Mouse (Mus musculus): ENCODE measurements around the gene Isyna1. TPM values are rescaled to one million over a fixed set of nuclear protein-coding genes. Genes with fewer than 3 reads are reported as not detected.
A peak's percentile ranks its signal among the peaks of the same experiment; 100 is the strongest.

Isyna1 gene
- polyA plus RNA-seq, 1 experiment from 2014 or later: 69.8 TPM

DNA sequence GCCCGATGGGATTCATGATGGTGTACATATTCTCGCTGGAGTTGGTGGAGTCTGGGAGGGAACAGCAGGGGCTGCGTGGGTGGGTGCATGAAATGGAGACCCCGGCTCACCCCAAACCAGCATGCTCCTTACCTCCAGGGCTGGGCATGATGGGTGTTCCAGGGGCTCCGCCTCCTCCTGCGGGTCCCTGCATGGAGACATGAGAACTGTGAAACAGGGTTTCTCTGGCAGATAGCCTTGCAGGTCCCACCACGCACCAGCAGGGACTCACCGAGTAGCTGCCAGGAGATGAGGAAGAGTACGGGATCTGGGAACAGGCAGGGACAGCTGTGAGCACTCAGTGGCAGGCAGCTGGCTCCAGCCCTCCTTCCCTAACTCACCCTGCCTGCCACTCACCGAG, 4.5 kb downstream of the Isyna1 start:
- H3K27ac ChIP-seq (replicated peaks in 1 of 2; ENCODE audit: control insufficient read depth in 1 of 2, insufficient read depth in 1 of 2, low read depth in 2 of 2, low read length in 2 of 2): no peak overlapping the region
- 27% methylated on average over 10 of the region's 10 CpGs for WGBS
- H3K36me3 ChIP-seq (ENCODE audit: control insufficient read depth, insufficient read depth, low read length): peaks cover 40% of the 10 kb centered on the region
- H3K4me2 ChIP-seq (ENCODE audit: low read length): peak overlapping the region; percentile 91
- H3K27me3 ChIP-seq (ENCODE audit: control insufficient read depth, insufficient read depth, low read length): no peaks in the 10 kb centered on the region
- H3K4me1 ChIP-seq (ENCODE audit: control insufficient read depth in 2 of 2, insufficient read depth in 2 of 2, low read length in 2 of 2): peaks cover 25 to 52% of the 10 kb centered on the region in 2 experiments
- peak overlapping the region; percentile 86 for H3K9ac ChIP-seq (ENCODE audit: low read length)
- H3K9me3 ChIP-seq (ENCODE audit: control insufficient read depth, low read length): no peaks in the 10 kb centered on the region
- peak overlapping the region; percentile 6 to 56; a peak in 3 of 4 replicates for H3K4me3 ChIP-seq (ENCODE audit: control insufficient read depth in 1 of 2, insufficient read depth in 1 of 2, low read depth in 1 of 2, low read length in 2 of 2)
- no peak for ATAC-seq (ENCODE audit: insufficient number of reproducible peaks, insufficient read depth, low FRiP score, low read depth)

DNA sequence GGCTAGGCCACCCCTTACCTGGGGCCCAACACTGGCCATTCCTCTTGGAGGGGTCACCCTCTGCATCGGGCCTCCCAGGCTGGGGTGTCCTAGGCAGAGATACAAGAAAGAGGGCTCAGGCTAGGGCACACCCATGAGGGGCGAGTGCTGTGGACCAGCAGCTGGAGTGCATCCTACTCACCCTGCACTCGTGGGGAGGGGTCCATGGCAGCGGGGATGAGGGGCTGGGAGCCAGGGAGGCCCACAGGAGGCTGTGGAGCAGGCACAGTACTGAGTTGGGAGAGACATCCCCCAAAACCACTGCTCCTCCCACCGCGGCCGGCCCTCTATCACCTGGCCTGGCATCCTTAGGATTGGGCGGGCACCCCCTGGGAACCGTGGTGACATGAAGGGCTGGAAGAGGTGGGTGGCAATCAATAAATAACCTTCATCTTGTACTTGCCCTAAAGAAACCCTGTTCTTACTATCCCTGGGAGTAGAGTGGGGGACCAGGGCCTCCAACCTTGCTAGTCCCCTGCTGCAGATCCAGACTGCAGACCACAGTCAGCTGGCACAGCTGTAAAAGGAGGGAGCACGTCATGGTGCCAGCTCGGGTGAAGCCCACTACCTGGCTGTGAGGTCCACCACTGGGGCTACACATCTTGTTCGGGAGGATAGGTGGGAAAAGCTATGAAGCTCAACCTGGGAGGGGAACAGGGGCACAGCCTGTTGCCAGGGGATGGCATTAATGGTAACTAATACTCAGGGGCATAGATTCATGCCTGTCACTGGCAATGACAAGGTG, 5.5 kb downstream of the Isyna1 start:
- peaks cover 40% of the 10 kb centered on the region for H3K36me3 ChIP-seq (ENCODE audit: control insufficient read depth, insufficient read depth, low read length)
- H3K27me3 ChIP-seq (ENCODE audit: control insufficient read depth, insufficient read depth, low read length): no peaks in the 10 kb centered on the region
- peaks cover 24 to 49% of the 10 kb centered on the region in 2 experiments for H3K4me1 ChIP-seq (ENCODE audit: control insufficient read depth in 2 of 2, insufficient read depth in 2 of 2, low read length in 2 of 2)
- no peak overlapping the region for H3K9ac ChIP-seq (ENCODE audit: low read length)
- no peak overlapping the region for H3K27ac ChIP-seq (replicated peaks in 1 of 2; ENCODE audit: control insufficient read depth in 1 of 2, insufficient read depth in 1 of 2, low read depth in 2 of 2, low read length in 2 of 2)
- ATAC-seq (ENCODE audit: insufficient number of reproducible peaks, insufficient read depth, low FRiP score, low read depth): no peak
- no peak overlapping the region for H3K4me3 ChIP-seq (ENCODE audit: control insufficient read depth in 1 of 2, insufficient read depth in 1 of 2, low read depth in 1 of 2, low read length in 2 of 2)
- WGBS: 86% methylated on average over 11 of the region's 12 CpGs
- no peaks in the 10 kb centered on the region for H3K9me3 ChIP-seq (ENCODE audit: control insufficient read depth, low read length)
- H3K4me2 ChIP-seq (ENCODE audit: low read length): no peak overlapping the region

DNA sequence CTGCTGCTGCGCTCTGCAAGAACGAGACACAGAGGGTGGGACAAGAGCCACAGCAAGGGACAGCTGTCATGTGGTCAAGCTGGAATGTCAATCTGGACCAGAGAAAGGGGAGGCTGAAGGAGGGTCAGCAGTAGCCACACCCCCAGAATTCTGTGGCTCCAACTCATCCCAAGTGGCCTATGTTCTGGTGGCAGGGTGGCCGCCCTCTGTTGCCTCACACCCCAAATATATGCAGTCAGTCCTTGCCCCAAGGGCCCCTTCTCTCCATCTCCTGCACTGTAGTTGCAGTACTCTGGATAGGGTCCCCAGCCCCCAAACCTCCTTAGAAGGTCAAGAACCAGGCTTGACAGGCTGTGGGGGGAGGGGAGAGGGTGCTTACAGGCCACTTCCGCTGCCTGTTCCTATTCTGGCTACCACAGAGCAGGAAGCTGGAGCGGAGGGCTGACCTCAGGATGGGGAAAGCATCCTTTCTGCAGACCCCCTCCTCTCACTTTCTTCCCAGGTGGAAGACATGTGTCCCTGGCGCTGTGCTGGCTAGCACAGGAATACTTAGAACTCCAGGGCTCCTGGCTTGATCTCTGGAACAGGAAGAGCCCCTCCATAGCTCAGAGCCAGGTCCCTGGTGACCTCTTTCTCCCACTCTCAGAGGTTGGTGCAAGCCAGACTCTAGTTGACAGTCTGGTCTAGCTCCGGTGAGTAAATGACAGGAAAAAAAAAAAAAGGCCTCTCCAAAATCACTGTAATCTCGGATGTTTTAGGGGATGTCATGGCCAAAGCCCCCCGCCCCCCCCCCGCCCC, 6.5 kb downstream of the Isyna1 start:
- H3K27me3 ChIP-seq (ENCODE audit: control insufficient read depth, insufficient read depth, low read length): no peaks in the 10 kb centered on the region
- ATAC-seq (ENCODE audit: insufficient number of reproducible peaks, insufficient read depth, low FRiP score, low read depth): no peak
- H3K4me1 ChIP-seq (ENCODE audit: control insufficient read depth in 2 of 2, insufficient read depth in 2 of 2, low read length in 2 of 2): peaks cover 17 to 43% of the 10 kb centered on the region in 2 experiments
- WGBS: 25% methylated on average over 9 of the region's 10 CpGs
- H3K4me2 ChIP-seq (ENCODE audit: low read length): peak overlapping the region; percentile 59
- H3K9me3 ChIP-seq (ENCODE audit: control insufficient read depth, low read length): no peaks in the 10 kb centered on the region
- H3K27ac ChIP-seq (replicated peaks in 1 of 2; ENCODE audit: control insufficient read depth in 1 of 2, insufficient read depth in 1 of 2, low read depth in 2 of 2, low read length in 2 of 2): peak overlapping the region in 1 of 2 experiments; percentile 69; a peak in 2 of 4 replicates
- H3K9ac ChIP-seq (ENCODE audit: low read length): peak overlapping the region; percentile 34; the same call in 1 of the 2 replicates
- H3K4me3 ChIP-seq (ENCODE audit: control insufficient read depth in 1 of 2, insufficient read depth in 1 of 2, low read depth in 1 of 2, low read length in 2 of 2): peak overlapping the region in 1 of 2 experiments; percentile 16; a peak in 1 of 4 replicates
- peaks cover 37% of the 10 kb centered on the region for H3K36me3 ChIP-seq (ENCODE audit: control insufficient read depth, insufficient read depth, low read length)

DNA sequence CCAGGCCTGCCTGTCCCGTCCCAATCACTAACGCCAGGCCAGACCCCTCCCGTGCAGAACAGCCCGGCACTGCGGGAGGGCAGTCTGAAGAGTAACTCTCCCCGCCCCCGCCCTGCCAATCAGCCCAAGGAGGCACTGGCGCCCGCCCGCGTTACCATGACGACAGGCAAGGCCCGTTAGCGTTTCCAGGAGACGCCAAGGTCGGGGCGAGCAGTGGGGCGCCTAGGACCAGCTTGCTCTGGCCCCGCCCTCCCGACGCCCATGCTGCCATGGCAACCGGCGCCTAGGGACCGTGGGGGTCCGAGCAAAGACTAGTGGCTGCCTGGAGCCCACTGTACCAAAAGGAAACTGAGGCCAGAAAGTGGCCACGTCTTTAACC, 7.1 kb downstream of the Isyna1 start:
- peaks cover 17 to 42% of the 10 kb centered on the region in 2 experiments for H3K4me1 ChIP-seq (ENCODE audit: control insufficient read depth in 2 of 2, insufficient read depth in 2 of 2, low read length in 2 of 2)
- H3K9me3 ChIP-seq (ENCODE audit: control insufficient read depth, low read length): no peaks in the 10 kb centered on the region
- H3K9ac ChIP-seq (ENCODE audit: low read length): peak overlapping the region; percentile 34; the same call in 1 of the 2 replicates
- peak overlapping the region in 1 of 2 experiments; percentile 69; a peak in 2 of 4 replicates for H3K27ac ChIP-seq (replicated peaks in 1 of 2; ENCODE audit: control insufficient read depth in 1 of 2, insufficient read depth in 1 of 2, low read depth in 2 of 2, low read length in 2 of 2)
- H3K36me3 ChIP-seq (ENCODE audit: control insufficient read depth, insufficient read depth, low read length): peaks cover 31% of the 10 kb centered on the region
- peak overlapping the region; percentile 59 for H3K4me2 ChIP-seq (ENCODE audit: low read length)
- no peaks in the 10 kb centered on the region for H3K27me3 ChIP-seq (ENCODE audit: control insufficient read depth, insufficient read depth, low read length)
- H3K4me3 ChIP-seq (ENCODE audit: control insufficient read depth in 1 of 2, insufficient read depth in 1 of 2, low read depth in 1 of 2, low read length in 2 of 2): peak overlapping the region in 1 of 2 experiments; percentile 16; a peak in 1 of 4 replicates
- whole genome bisulfite sequencing: 2% methylated on average over 26 of the region's 26 CpGs
- ATAC-seq (ENCODE audit: insufficient number of reproducible peaks, insufficient read depth, low FRiP score, low read depth): 0 out of 2 replicates have a peak, but pooled peaks have one; percentile 4

DNA sequence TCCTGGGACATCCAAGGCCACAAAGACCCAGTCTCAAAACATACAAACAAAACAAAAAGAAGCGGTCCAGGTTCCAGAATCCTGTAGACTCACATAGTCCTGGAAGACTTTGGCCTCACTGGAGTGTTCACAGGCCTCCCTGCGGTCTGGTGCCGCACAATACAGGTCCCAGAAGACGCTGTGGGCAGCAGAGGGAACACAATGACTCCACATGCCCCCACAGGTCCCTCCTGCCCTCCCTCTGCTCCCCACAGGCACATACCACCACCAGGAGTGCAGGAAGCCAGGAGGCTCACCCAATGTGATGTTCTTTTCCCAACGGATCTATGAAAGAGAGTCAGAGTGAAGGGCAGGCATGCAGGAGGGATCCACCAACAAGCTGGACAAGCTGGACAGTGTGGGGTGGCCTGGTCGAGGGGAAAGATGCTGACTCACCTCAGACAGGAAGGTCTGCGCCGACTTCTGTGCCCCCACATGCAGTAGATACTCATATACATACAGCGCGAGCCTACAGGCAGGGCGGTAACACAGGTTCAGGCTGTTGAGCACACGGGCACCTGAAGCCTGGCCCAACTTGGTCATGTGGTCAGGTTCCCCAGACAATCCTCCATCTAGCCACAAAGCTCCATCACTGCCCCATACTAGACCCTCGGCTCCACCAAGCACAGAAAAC, 8.1 kb downstream of the Isyna1 start:
- H3K9me3 ChIP-seq (ENCODE audit: control insufficient read depth, low read length): no peaks in the 10 kb centered on the region
- 93% methylated on average over 13 of the region's 13 CpGs for WGBS
- no peaks in the 10 kb centered on the region for H3K27me3 ChIP-seq (ENCODE audit: control insufficient read depth, insufficient read depth, low read length)
- no peak overlapping the region for H3K4me2 ChIP-seq (ENCODE audit: low read length)
- peaks cover 21% of the 10 kb centered on the region for H3K36me3 ChIP-seq (ENCODE audit: control insufficient read depth, insufficient read depth, low read length)
- peaks cover 16 to 41% of the 10 kb centered on the region in 2 experiments for H3K4me1 ChIP-seq (ENCODE audit: control insufficient read depth in 2 of 2, insufficient read depth in 2 of 2, low read length in 2 of 2)
- no peak overlapping the region for H3K4me3 ChIP-seq (ENCODE audit: control insufficient read depth in 1 of 2, insufficient read depth in 1 of 2, low read depth in 1 of 2, low read length in 2 of 2)
- ATAC-seq (ENCODE audit: insufficient number of reproducible peaks, insufficient read depth, low FRiP score, low read depth): no peak
- H3K27ac ChIP-seq (replicated peaks in 1 of 2; ENCODE audit: control insufficient read depth in 1 of 2, insufficient read depth in 1 of 2, low read depth in 2 of 2, low read length in 2 of 2): no peak overlapping the region
- no peak overlapping the region for H3K9ac ChIP-seq (ENCODE audit: low read length)

DNA sequence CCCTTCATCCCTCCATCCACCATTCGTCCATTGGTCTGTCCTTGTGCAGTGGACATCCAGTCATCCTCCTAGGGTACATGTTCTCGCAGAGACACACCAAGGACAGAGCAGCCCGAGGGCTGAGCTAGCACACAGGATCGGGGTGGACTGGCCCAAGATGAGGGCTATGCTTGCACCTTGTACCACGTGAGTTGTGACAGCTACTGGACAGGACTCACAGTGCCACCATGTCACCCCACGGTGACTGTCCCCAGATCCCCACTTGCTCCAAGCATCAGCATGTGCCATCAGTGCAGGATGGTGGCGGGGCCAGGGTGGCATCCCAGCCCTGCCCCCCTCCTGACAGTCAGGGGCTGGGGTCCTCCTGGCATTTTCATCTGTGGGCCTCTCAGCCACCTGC, 10.4 kb downstream of the Isyna1 start:
- peaks cover 21 to 35% of the 10 kb centered on the region in 2 experiments for H3K4me1 ChIP-seq (ENCODE audit: control insufficient read depth in 2 of 2, insufficient read depth in 2 of 2, low read length in 2 of 2)
- 85% methylated on average over 7 of the region's 7 CpGs for WGBS

More for the DNA sequence above, 10.4 kb downstream of the Isyna1 start:
- Histone ChIP-seq H3K27me3 (ENCODE audit: control insufficient read depth, insufficient read depth, low read length) (no peaks in the 10 kb centered on the region), H3K36me3 (ENCODE audit: control insufficient read depth, insufficient read depth, low read length) (peaks cover 17% of the 10 kb centered on the region), H3K4me2 (ENCODE audit: low read length) (no peak overlapping the region), H3K4me3 (ENCODE audit: control insufficient read depth in 1 of 2, insufficient read depth in 1 of 2, low read depth in 1 of 2, low read length in 2 of 2) (no peak overlapping the region), H3K9ac (ENCODE audit: low read length) (no peak overlapping the region), H3K9me3 (ENCODE audit: control insufficient read depth, low read length) (no peaks in the 10 kb centered on the region), H3K27ac (replicated peaks in 1 of 2; ENCODE audit: control insufficient read depth in 1 of 2, insufficient read depth in 1 of 2, low read depth in 2 of 2, low read length in 2 of 2) (no peak overlapping the region)
- ATAC-seq (ENCODE audit: insufficient number of reproducible peaks, insufficient read depth, low FRiP score, low read depth): no peak

All from heart, embryonic 14.5 days (tissue).